Comparison of ENCODE assay signal across 23 mouse cellular contexts in the genomic region with DNA sequence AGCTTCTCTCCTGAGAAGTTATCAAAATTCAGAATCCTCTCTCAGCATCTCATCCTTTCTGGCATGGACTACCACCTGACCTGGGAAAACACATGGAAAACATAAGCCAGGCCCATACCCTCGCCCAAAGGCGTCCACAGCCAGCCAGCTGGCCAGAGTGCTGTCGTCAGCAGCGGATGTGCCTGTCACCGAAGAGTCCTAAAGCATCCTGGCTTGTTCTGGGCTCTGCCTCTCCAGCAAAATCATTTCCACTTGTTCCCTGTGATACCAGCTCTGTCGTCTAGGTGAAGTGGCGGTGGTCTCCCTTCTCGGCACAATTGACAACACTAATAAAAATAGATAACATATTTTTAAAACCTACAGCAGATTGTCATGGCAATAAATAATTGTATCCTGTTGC.
A peak's percentile ranks its signal among the peaks of the same experiment; 100 is the strongest.
DNase-seq lines count a peak whose midpoint lies in the region; ATAC-seq and TF ChIP-seq lines count a peak whose summit lies in the region.
"Had no signal": no experiment of that assay in that cellular context is flagged by ENCODE, and none has a peak within 500 bp of the region (broad histone marks: within the 10 kb centered on the region; RNA-seq: fewer than 3 reads in every experiment).

No protein-coding gene starts in this region.

- WGBS in forebrain, postnatal 0 days, result 58% methylated on average over 8 of the region's 8 CpGs
- 85% methylated on average over 8 of the region's 8 CpGs for WGBS in forebrain, embryonic 13.5 days
- 63% methylated on average over 8 of the region's 8 CpGs for WGBS in thymus, adult 2 months
- 85% methylated on average over 8 of the region's 8 CpGs for WGBS in forebrain, embryonic 11.5 days

- no peak overlapping the region for H3K9ac ChIP-seq in forebrain, postnatal 0 days
- no peak overlapping the region for H3K9ac ChIP-seq in forebrain, embryonic 13.5 days
- no peak overlapping the region for H3K9ac ChIP-seq in forebrain, embryonic 11.5 days (ENCODE audit: low read length)
- H3K9ac ChIP-seq: neural tube, embryonic 12.5 days; stomach, embryonic 15.5 days had no signal

- H3K4me3 ChIP-seq in forebrain, postnatal 0 days (ENCODE audit: low read depth, low read length), result no peak overlapping the region
- H3K4me3 ChIP-seq in forebrain, embryonic 13.5 days, result no peak overlapping the region
- H3K4me3 ChIP-seq in thymus, adult 2 months (ENCODE audit: control insufficient read depth, insufficient read depth, low read length), result no peak overlapping the region
- no peak overlapping the region for H3K4me3 ChIP-seq in forebrain, embryonic 11.5 days (ENCODE audit: low read depth, low read length)
- H3K4me3 ChIP-seq: left cerebral cortex, adult 2 months; neural tube, embryonic 12.5 days; stomach, embryonic 15.5 days had no signal

- peak; percentile 24 for DNase-seq in forebrain, postnatal 0 days
- DNase-seq in left cerebral cortex, postnatal 36 days (ENCODE audit: low spot score in 2 of 2), result peak; percentile 14 to 21
- peak; percentile 20 for DNase-seq in right cerebral cortex, postnatal 4 days
- no peak for DNase-seq in thymus, adult 2 months
- no peak for DNase-seq in spleen, postnatal 10 days (ENCODE audit: low spot score in 2 of 2)
- DNase-seq in forebrain, embryonic 11.5 days (ENCODE audit: low spot score), result no peak
- DNase-seq: cerebellum, adult 11 months; cerebellum, postnatal 25 days; gastrocnemius, postnatal 14 days; kidney, adult 11 months; kidney, postnatal 14 days; lung, adult 18-20 months; lung, postnatal 36 days; spleen, adult 18-20 months had no signal

- H3K36me3 ChIP-seq in forebrain, postnatal 0 days (ENCODE audit: insufficient read depth), result no peaks in the 10 kb centered on the region
- H3K36me3 ChIP-seq in forebrain, embryonic 13.5 days (ENCODE audit: poor library complexity, severe bottlenecking), result no peaks in the 10 kb centered on the region
- no peaks in the 10 kb centered on the region for H3K36me3 ChIP-seq in thymus, adult 2 months (ENCODE audit: control insufficient read depth, insufficient read depth, low read length)
- H3K36me3 ChIP-seq in forebrain, embryonic 11.5 days (ENCODE audit: control insufficient read depth, insufficient read depth, low read length), result no peaks in the 10 kb centered on the region
- H3K36me3 ChIP-seq: G1E; neural tube, embryonic 12.5 days; stomach, embryonic 15.5 days had no signal

- no peak for TF ChIP-seq POLR2A in thymus, adult 2 months (IDR thresholded peaks at IDR 0.05; ENCODE audit: control insufficient read depth, extremely low read depth, insufficient read depth, low read length, poor library complexity)

- no peak for TF ChIP-seq CTCF in forebrain, postnatal 0 days (IDR thresholded peaks at IDR 0.05; ENCODE audit: low read depth)
- no peak for TF ChIP-seq CTCF in thymus, adult 2 months (IDR thresholded peaks at IDR 0.05; ENCODE audit: borderline replicate concordance, control insufficient read depth, extremely low read depth, insufficient read depth, low read length, poor library complexity)

- intact Hi-C loops in left cerebral cortex, postnatal 36 days (cut with DNase I), result no loop called here

- H3K9me3 ChIP-seq in forebrain, postnatal 0 days (ENCODE audit: low read length), result no peaks in the 10 kb centered on the region
- H3K9me3 ChIP-seq in forebrain, embryonic 13.5 days (replicated peaks), result no peaks in the 10 kb centered on the region
- H3K9me3 ChIP-seq in forebrain, embryonic 11.5 days (ENCODE audit: control insufficient read depth, low read length), result no peaks in the 10 kb centered on the region
- H3K9me3 ChIP-seq: neural tube, embryonic 12.5 days; stomach, embryonic 15.5 days had no signal

- no peak overlapping the region for H3K4me2 ChIP-seq in forebrain, postnatal 0 days (ENCODE audit: low read depth)
- H3K4me2 ChIP-seq in forebrain, embryonic 13.5 days, result no peak overlapping the region
- no peak overlapping the region for H3K4me2 ChIP-seq in forebrain, embryonic 11.5 days (ENCODE audit: low read depth, low read length, severe bottlenecking)
- H3K4me2 ChIP-seq: neural tube, embryonic 12.5 days; stomach, embryonic 15.5 days had no signal

- peak; percentile 71 for ATAC-seq in forebrain, postnatal 0 days
- no peak for ATAC-seq in forebrain, embryonic 13.5 days
- ATAC-seq in granulocyte monocyte progenitor cell, adult 5-6 weeks (replicated peaks; ENCODE audit: poor library complexity, severe bottlenecking), result peak; percentile 7
- ATAC-seq in forebrain, embryonic 11.5 days (replicated peaks; ENCODE audit: low FRiP score), result no peak
- ATAC-seq: CD4-positive, CD25-positive, alpha-beta regulatory T cell, adult 4 months; forebrain, embryonic 16.5 days; hindbrain, postnatal 0 days had no signal

- no peaks in the 10 kb centered on the region for H3K27me3 ChIP-seq in forebrain, postnatal 0 days (ENCODE audit: insufficient read depth, low read length)
- H3K27me3 ChIP-seq in forebrain, embryonic 13.5 days, result no peaks in the 10 kb centered on the region
- H3K27me3 ChIP-seq in thymus, adult 2 months (ENCODE audit: control insufficient read depth, insufficient read depth, low read length), result no peaks in the 10 kb centered on the region
- no peaks in the 10 kb centered on the region for H3K27me3 ChIP-seq in forebrain, embryonic 11.5 days (ENCODE audit: control insufficient read depth, insufficient read depth, low read length)
- H3K27me3 ChIP-seq: neural tube, embryonic 12.5 days; stomach, embryonic 15.5 days had no signal

- no peak overlapping the region for H3K27ac ChIP-seq in forebrain, postnatal 0 days (ENCODE audit: low read depth, low read length)
- no peak overlapping the region for H3K27ac ChIP-seq in forebrain, embryonic 13.5 days
- no peak overlapping the region for H3K27ac ChIP-seq in thymus, adult 2 months (ENCODE audit: control insufficient read depth, insufficient read depth, low read length)
- no peak overlapping the region for H3K27ac ChIP-seq in forebrain, embryonic 11.5 days (ENCODE audit: low read depth, low read length)
- H3K27ac ChIP-seq: hindbrain, postnatal 0 days; left cerebral cortex, adult 2 months; neural tube, embryonic 12.5 days; stomach, embryonic 15.5 days had no signal

- no peaks in the 10 kb centered on the region for H3K4me1 ChIP-seq in forebrain, postnatal 0 days (ENCODE audit: insufficient read depth)
- no peaks in the 10 kb centered on the region for H3K4me1 ChIP-seq in forebrain, embryonic 13.5 days
- no peaks in the 10 kb centered on the region for H3K4me1 ChIP-seq in thymus, adult 2 months (replicated peaks; ENCODE audit: control insufficient read depth, insufficient read depth, low read length)
- no peaks in the 10 kb centered on the region for H3K4me1 ChIP-seq in forebrain, embryonic 11.5 days (replicated peaks; ENCODE audit: control insufficient read depth, insufficient read depth, low read length)
- H3K4me1 ChIP-seq: stomach, embryonic 15.5 days had no signal

Comparison
In these comparisons a context has a peak if more than half of its experiments do, and no peak if none do; other contexts are left out.
1. ATAC-seq: peak in forebrain, postnatal 0 days (single experiment) and granulocyte monocyte progenitor cell, adult 5-6 weeks (single experiment); none in forebrain, embryonic 13.5 days (single experiment) and forebrain, embryonic 11.5 days (single experiment).
2. DNase-seq: peak in forebrain, postnatal 0 days (single experiment), left cerebral cortex, postnatal 36 days (2 of 2) and right cerebral cortex, postnatal 4 days (single experiment); none in thymus, adult 2 months (single experiment), spleen, postnatal 10 days (0 of 2) and forebrain, embryonic 11.5 days (single experiment).